In genomic region chrX:73767267-73767666, GRCm38 (mm10) we compare ENCODE assay signal across 9 mouse cellular contexts. TPM values are rescaled to one million over a fixed set of nuclear protein-coding genes. Genes with fewer than 3 reads are reported as not detected.
DNase-seq lines count a peak whose midpoint lies in the region; ATAC-seq and TF ChIP-seq lines count a peak whose summit lies in the region.
"Had no signal": no experiment of that assay in that cellular context is flagged by ENCODE, and none has a peak within 500 bp of the region (broad histone marks: within the 10 kb centered on the region; RNA-seq: fewer than 3 reads in every experiment).

No protein-coding gene starts in this region.

- H3K4me2 ChIP-seq in kidney, embryonic 14.5 days (replicated peaks; ENCODE audit: low read depth, low read length): no peak overlapping the region

- H3K27me3 ChIP-seq in kidney, embryonic 14.5 days (ENCODE audit: control insufficient read depth, insufficient read depth, low read length): no peaks in the 10 kb centered on the region
- H3K27me3 ChIP-seq in C2C12 (ENCODE audit: control insufficient read depth, insufficient read depth, insufficient read length): peaks cover 4% of the 10 kb centered on the region
- H3K27me3 ChIP-seq in MEL (ENCODE audit: control insufficient read depth in 1 of 2, insufficient read depth in 2 of 2, low read length in 2 of 2): no peaks in the 10 kb centered on the region

- TF ChIP-seq EP300 in MEL (IDR thresholded peaks at IDR 0.05; ENCODE audit: low read depth in 1 of 2, low read length in 2 of 2): no peak

- H3K79me2 ChIP-seq in C2C12 (ENCODE audit: control insufficient read depth, insufficient read depth) (no peaks in the 10 kb centered on the region), MEL (ENCODE audit: control insufficient read depth, insufficient read depth, low read length, poor library complexity) (no peaks in the 10 kb centered on the region)

- no peaks in the 10 kb centered on the region for H3K4me1 ChIP-seq in kidney, embryonic 14.5 days (ENCODE audit: control insufficient read depth, insufficient read depth, low read length)
- H3K4me1 ChIP-seq in MEL (ENCODE audit: control insufficient read depth in 1 of 2, insufficient read depth in 2 of 2, low read length in 2 of 2): peaks cover 0 to 9% of the 10 kb centered on the region in 2 experiments; a peak in 2 of 4 replicates

- no peaks in the 10 kb centered on the region for H3K9me3 ChIP-seq in kidney, embryonic 14.5 days (ENCODE audit: control insufficient read depth, low read length)
- H3K9me3 ChIP-seq in MEL (replicated peaks; ENCODE audit: insufficient read depth, low read length): no peaks in the 10 kb centered on the region

- H3K27ac ChIP-seq in kidney, embryonic 14.5 days (ENCODE audit: low read depth, low read length): no peak overlapping the region
- H3K27ac ChIP-seq in MEL (ENCODE audit: control insufficient read depth, low read depth, low read length): no peak overlapping the region

- H3K36me3 ChIP-seq in kidney, embryonic 14.5 days (ENCODE audit: control insufficient read depth, insufficient read depth, low read length): no peaks in the 10 kb centered on the region
- H3K36me3 ChIP-seq in C2C12 (ENCODE audit: control insufficient read depth, insufficient read depth): no peaks in the 10 kb centered on the region
- peaks cover 0 to 6% of the 10 kb centered on the region in 2 experiments; a peak in 2 of 4 replicates for H3K36me3 ChIP-seq in MEL (ENCODE audit: control insufficient read depth in 1 of 2, insufficient read depth in 2 of 2, low read length in 2 of 2)

- no peak overlapping the region for H3K4me3 ChIP-seq in kidney, embryonic 14.5 days (ENCODE audit: low read length)
- H3K4me3 ChIP-seq in C2C12 (ENCODE audit: insufficient read depth, poor library complexity, severe bottlenecking) (no peak overlapping the region), MEL (ENCODE audit: control insufficient read depth in 1 of 2, insufficient read depth in 1 of 2, low read depth in 2 of 2, low read length in 2 of 2) (no peak overlapping the region)

- 71% methylated on average over 9 of the region's 9 CpGs for whole genome bisulfite sequencing in kidney, embryonic 14.5 days

- 0 out of 2 replicates have a peak, but pooled peaks have one; percentile 16 for ATAC-seq in kidney, embryonic 14.5 days (ENCODE audit: low FRiP score, low TSS enrichment)
- ATAC-seq: hindbrain, embryonic 16.5 days had no signal

- TF ChIP-seq CTCF in C2C12 (IDR thresholded peaks at IDR 0.05; ENCODE audit: control insufficient read depth, insufficient read depth, insufficient read length) (peak; percentile 11), MEL (IDR thresholded peaks at IDR 0.05 in 2 of 3, conservative IDR thresholded peaks at IDR 0.05 in 1 of 3; ENCODE audit: control insufficient read depth in 1 of 3, insufficient read depth in 1 of 3, low read depth in 2 of 3, low read length in 3 of 3, poor library complexity in 1 of 3, severe bottlenecking in 1 of 3) (peak; percentile 36 to 64 (median 44))

- DNase-seq in kidney, adult 8-10 months: no peak
- DNase-seq in MEL (ENCODE audit: low read depth, low spot score) (peak; percentile 22), MN1 (ENCODE audit: low spot score) (no peak)
- peak; percentile 28 for DNase-seq in lung, postnatal 10 days
- no peak for DNase-seq in layer of hippocampus, postnatal 36 days
- DNase-seq: adrenal gland, postnatal 10 days had no signal

- H3K79me3 ChIP-seq in C2C12 (ENCODE audit: low read depth): no peaks in the 10 kb centered on the region

- H3K9ac ChIP-seq in kidney, embryonic 14.5 days (ENCODE audit: low read depth, low read length): no peak overlapping the region
- no peak overlapping the region for H3K9ac ChIP-seq in MEL (ENCODE audit: control insufficient read depth, low read depth, low read length, poor library complexity, severe bottlenecking)

- TF ChIP-seq RAD21 in MEL (IDR thresholded peaks at IDR 0.05; ENCODE audit: low read depth, low read length): peak; percentile 36

- no peak for TF ChIP-seq POLR2A in MEL (IDR thresholded peaks at IDR 0.05; ENCODE audit: control insufficient read depth in 1 of 2, insufficient read depth in 1 of 2, low read depth in 1 of 2, low read length in 2 of 2, poor library complexity in 1 of 2)

- no peak overlapping the region for H3ac ChIP-seq in C2C12 (ENCODE audit: control insufficient read depth, insufficient read length, low read depth)

TF ChIP-seq in C2C12, 6 proteins besides CTCF, POLR2A, EP300 and RAD21:
- TF ChIP-seq MAX (IDR thresholded peaks at IDR 0.05): no peak
- no peak for TF ChIP-seq MYOD1 (IDR thresholded peaks at IDR 0.05; ENCODE audit: control insufficient read depth, insufficient read length, low read depth)
TF ChIP-seq in C2C12: peak in this region for 0.

TF ChIP-seq in MEL, 35 proteins besides CTCF, POLR2A, EP300 and RAD21:
- TF ChIP-seq TBP (IDR thresholded peaks at IDR 0.05; ENCODE audit: low read depth, low read length) (no peak), E2F4 (IDR thresholded peaks at IDR 0.05; ENCODE audit: borderline replicate concordance, low read depth, low read length) (no peak), POLR2AphosphoS5 (IDR thresholded peaks at IDR 0.05; ENCODE audit: borderline replicate concordance, low read depth, low read length) (no peak), MAX (IDR thresholded peaks at IDR 0.05; ENCODE audit: low read length) (no peak), CHD2 (IDR thresholded peaks at IDR 0.05; ENCODE audit: low read length) (no peak), ZKSCAN1 (IDR thresholded peaks at IDR 0.05; ENCODE audit: low read depth, low read length) (no peak), SIN3A (IDR thresholded peaks at IDR 0.05; ENCODE audit: low read length) (no peak), POLR2AphosphoS2 (IDR thresholded peaks at IDR 0.05; ENCODE audit: low read length) (no peak)

RNA-seq across cellular contexts. Expression of gene Srpk3, which starts 6.9 kb away (rescaled TPM):
- 2.9 and 4.7 TPM in 2 replicates for polyA plus RNA-seq in kidney, embryonic 14.5 days (2014; fragmentation: Nextera tagmentation; extraction: Ambion mirVana)
- polyA plus RNA-seq in C2C12 (2012; fragmentation: generic; extraction: Trizol) (0.09 TPM), MEL (2012; ENCODE audit: insufficient read depth in 1 of 2, insufficient read length in 2 of 2, low read depth in 1 of 2, low replicate concordance in 2 of 2, missing spikeins in 1 of 2) (under 1 TPM in 1 of 2 experiments, not detected in 1; 0.17 TPM)
- 0.20 and 0.31 TPM in 2 replicates for total RNA-seq in MEL (2012; rRNA removed)
- total RNA-seq in layer of hippocampus, postnatal 36 days (2021): 1 to 10 TPM; 5.1 to 5.8 TPM

RNA-seq across cellular contexts. Expression of gene Plxnb3, which starts 10.4 kb away (rescaled TPM):
- polyA plus RNA-seq in kidney, embryonic 14.5 days (2014; fragmentation: Nextera tagmentation; extraction: Ambion mirVana): 0.14 and 0.27 TPM in 2 replicates
- polyA plus RNA-seq in C2C12 (2012; fragmentation: generic; extraction: Trizol) (0.02 TPM), MEL (2012; ENCODE audit: insufficient read depth in 1 of 2, insufficient read length in 2 of 2, low read depth in 1 of 2, low replicate concordance in 2 of 2, missing spikeins in 1 of 2) (under 1 TPM in 1 of 2 experiments, not detected in 1; 0.10 TPM)
- not detected in 2 replicates for total RNA-seq in MEL (2012; rRNA removed)
- 10 to 100 TPM; 12.0 to 15.5 TPM for total RNA-seq in layer of hippocampus, postnatal 36 days (2021)

RNA-seq across cellular contexts. Expression of gene Idh3g, which starts 19.4 kb away (rescaled TPM):
- polyA plus RNA-seq in kidney, embryonic 14.5 days (2014; fragmentation: Nextera tagmentation; extraction: Ambion mirVana): 221 and 247 TPM in 2 replicates
- polyA plus RNA-seq in C2C12 (2012; fragmentation: generic; extraction: Trizol) (141 TPM), MEL (2012; ENCODE audit: insufficient read depth in 1 of 2, insufficient read length in 2 of 2, low read depth in 1 of 2, low replicate concordance in 2 of 2, missing spikeins in 1 of 2) (100 to 1,000 TPM in 1 of 2 experiments, not detected in 1; 296 TPM)
- 232 and 248 TPM in 2 replicates for total RNA-seq in MEL (2012; rRNA removed)
- total RNA-seq in layer of hippocampus, postnatal 36 days (2021): 100 to 1,000 TPM; 194 to 202 TPM

RNA-seq across cellular contexts. Expression of gene Ssr4, which starts 19.6 kb away (rescaled TPM):
- polyA plus RNA-seq in kidney, embryonic 14.5 days (2014; fragmentation: Nextera tagmentation; extraction: Ambion mirVana): 207 and 210 TPM in 2 replicates
- 260 TPM for polyA plus RNA-seq in C2C12 (2012; fragmentation: generic; extraction: Trizol)
- total RNA-seq in MEL (2012; rRNA removed): 256 and 283 TPM in 2 replicates
- polyA plus RNA-seq in MEL (2012; ENCODE audit: insufficient read depth in 1 of 2, insufficient read length in 2 of 2, low read depth in 1 of 2, low replicate concordance in 2 of 2, missing spikeins in 1 of 2): 100 to 1,000 TPM in 1 of 2 experiments, not detected in 1; 343 TPM
- total RNA-seq in layer of hippocampus, postnatal 36 days (2021): 10 to 100 TPM; 83.9 to 88.9 TPM

RNA-seq across cellular contexts. Expression of gene Abcd1, which starts 50.9 kb away (rescaled TPM):
- 9.3 and 12.0 TPM in 2 replicates for polyA plus RNA-seq in kidney, embryonic 14.5 days (2014; fragmentation: Nextera tagmentation; extraction: Ambion mirVana)
- polyA plus RNA-seq in C2C12 (2012; fragmentation: generic; extraction: Trizol) (7.6 TPM), MEL (2012; ENCODE audit: insufficient read depth in 1 of 2, insufficient read length in 2 of 2, low read depth in 1 of 2, low replicate concordance in 2 of 2, missing spikeins in 1 of 2) (10 to 100 TPM in 1 of 2 experiments, not detected in 1; 17.3 TPM)
- 4.8 and 5.4 TPM in 2 replicates for total RNA-seq in MEL (2012; rRNA removed)
- 10 to 100 TPM; 11.7 to 12.1 TPM for total RNA-seq in layer of hippocampus, postnatal 36 days (2021)

Comparison
In these comparisons a context has a peak if more than half of its experiments do, and no peak if none do; other contexts are left out.
1. DNase-seq: peak in MEL (single experiment) and lung, postnatal 10 days (single experiment); none in kidney, adult 8-10 months (0 of 2), layer of hippocampus, postnatal 36 days (0 of 2) and MN1 (single experiment).